ENCODE assay signal across 10 mouse cellular contexts in the genomic region with DNA sequence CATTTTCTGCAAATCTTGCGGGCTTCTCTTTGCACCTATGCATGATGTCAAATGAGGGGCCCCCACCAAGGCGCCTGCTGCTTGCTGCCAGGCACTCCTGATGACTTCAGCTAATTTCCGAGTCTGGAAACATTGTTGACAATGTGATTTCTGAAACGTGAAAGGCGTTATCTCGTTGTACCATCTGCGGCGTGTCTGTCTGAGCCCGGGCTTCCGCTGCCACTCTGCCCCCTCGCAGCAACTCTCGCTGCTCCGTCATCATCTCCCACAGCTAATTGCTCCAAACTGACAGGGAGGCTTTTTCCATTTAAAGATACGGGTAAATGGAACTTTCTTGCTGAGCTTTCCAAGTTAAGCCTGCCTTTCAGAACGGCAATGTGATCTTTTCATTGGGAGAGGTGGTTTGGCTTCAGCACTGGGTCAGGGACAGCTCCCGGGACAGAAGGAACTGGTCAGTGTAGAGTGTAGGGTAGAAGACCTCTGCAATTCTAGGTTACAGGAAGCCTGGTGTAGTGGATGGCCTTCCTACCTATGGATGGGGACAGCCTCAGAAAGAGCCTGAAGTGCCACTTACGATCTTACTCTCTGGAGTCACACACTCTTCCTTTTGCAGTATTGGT.
DNase-seq lines count a peak whose midpoint lies in the region; ATAC-seq lines count a peak whose summit lies in the region.
"Had no signal": no experiment of that assay in that cellular context is flagged by ENCODE, and none has a peak within 500 bp of the region (broad histone marks: within the 10 kb centered on the region; RNA-seq: fewer than 3 reads in every experiment).

No protein-coding gene starts in this region.

- no peaks in the 10 kb centered on the region for H3K9me3 ChIP-seq in heart, embryonic 12.5 days (replicated peaks)
- H3K9me3 ChIP-seq: lung, embryonic 15.5 days; stomach, embryonic 15.5 days had no signal

- WGBS in heart, embryonic 12.5 days, result 63% methylated on average over 17 of the region's 17 CpGs

- no peak for ATAC-seq in heart, embryonic 12.5 days (ENCODE audit: insufficient number of reproducible peaks, low FRiP score)

- H3K9ac ChIP-seq in heart, embryonic 12.5 days, result no peak overlapping the region
- H3K9ac ChIP-seq: lung, embryonic 15.5 days; stomach, embryonic 15.5 days had no signal

- no peak overlapping the region for H3K4me2 ChIP-seq in heart, embryonic 12.5 days
- H3K4me2 ChIP-seq: lung, embryonic 15.5 days; stomach, embryonic 15.5 days had no signal

- DNase-seq in heart, postnatal 36 days, result peak; percentile 3 to 46
- DNase-seq in ovary, postnatal 10 days (ENCODE audit: low spot score), result peak; percentile 10
- DNase-seq in ovary, adult 18-20 months (ENCODE audit: low spot score), result no peak
- DNase-seq in layer of hippocampus, adult 8-10 months (ENCODE audit: low spot score in 2 of 2), result peak; percentile 15 to 32
- DNase-seq in testis, postnatal 14 days (ENCODE audit: low spot score), result peak; percentile 12
- no peak for DNase-seq in spleen, adult 18-20 months
- no peak for DNase-seq in urinary bladder, postnatal 4 days (ENCODE audit: low spot score in 2 of 2)

- no peak overlapping the region for H3K4me3 ChIP-seq in heart, embryonic 12.5 days
- H3K4me3 ChIP-seq: lung, embryonic 15.5 days; stomach, embryonic 15.5 days had no signal

- no peaks in the 10 kb centered on the region for H3K4me1 ChIP-seq in heart, embryonic 12.5 days (replicated peaks)
- H3K4me1 ChIP-seq: lung, embryonic 15.5 days; stomach, embryonic 15.5 days had no signal

- H3K27me3 ChIP-seq in heart, embryonic 12.5 days (replicated peaks), result no peaks in the 10 kb centered on the region
- H3K27me3 ChIP-seq: lung, embryonic 15.5 days; stomach, embryonic 15.5 days had no signal

- intact Hi-C loops in heart, postnatal 36 days (cut with DNase I), result loop anchor here (5.0 kb wide), 1 partner anchor 73 kb away; no protein-coding TSS in a partner anchor

- H3K27ac ChIP-seq in heart, embryonic 12.5 days (ENCODE audit: poor library complexity, severe bottlenecking), result no peak overlapping the region
- H3K27ac ChIP-seq: lung, embryonic 15.5 days; stomach, embryonic 15.5 days had no signal

- no peaks in the 10 kb centered on the region for H3K36me3 ChIP-seq in heart, embryonic 12.5 days
- H3K36me3 ChIP-seq: lung, embryonic 15.5 days; stomach, embryonic 15.5 days had no signal

Comparison
In these comparisons a context has a peak if more than half of its experiments do, and no peak if none do; other contexts are left out.
1. DNase-seq: peak in heart, postnatal 36 days (2 of 2), ovary, postnatal 10 days (single experiment), layer of hippocampus, adult 8-10 months (2 of 2) and testis, postnatal 14 days (single experiment); none in ovary, adult 18-20 months (single experiment), spleen, adult 18-20 months (0 of 2) and urinary bladder, postnatal 4 days (0 of 2).